Mouse (Mus musculus) ES-Bruce4 (cell line): ENCODE results near the gene Galk1.

ENCODE experiments used
- CTCF ChIP-seq: IDR thresholded peaks from one replicate; pipeline ENCODE4 v1.8.1; 2011; ENCODE audit warnings: low read depth, low read length
- POLR2A ChIP-seq: IDR thresholded peaks from one replicate; pipeline ENCODE4 v1.8.1; 2011; ENCODE audit warnings: low read length; ENCODE audit not compliant: insufficient read depth

DNA sequence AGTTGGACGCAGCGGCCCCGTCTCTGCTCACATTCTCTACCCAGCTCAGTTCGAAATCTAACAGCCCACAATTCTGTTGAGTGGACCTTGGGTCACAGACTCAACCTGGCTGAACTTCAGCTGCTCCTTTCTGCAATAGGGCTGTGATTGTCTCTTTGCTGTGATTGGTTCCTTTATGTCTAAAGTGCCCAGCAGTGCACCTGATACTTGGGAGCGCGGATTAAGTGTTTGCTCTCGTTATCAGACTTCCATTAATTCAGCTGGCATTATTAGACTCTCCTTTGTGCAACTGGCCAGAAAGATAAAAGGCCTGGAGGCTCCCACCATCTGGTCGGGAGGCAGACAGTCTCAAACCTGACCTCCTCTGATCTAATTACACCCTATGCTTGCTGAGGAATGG is 2.3 kb upstream of the Galk1 start:
- no peak for TF ChIP-seq POLR2A
- TF ChIP-seq CTCF, result no peak
